Mouse (Mus musculus): ENCODE measurements around the gene Arhgef12. TPM values are rescaled to one million over a fixed set of nuclear protein-coding genes. Genes with fewer than 3 reads are reported as not detected.

The Arhgef12 gene
- polyA plus RNA-seq, 1 experiment = 7.4 TPM

DNA sequence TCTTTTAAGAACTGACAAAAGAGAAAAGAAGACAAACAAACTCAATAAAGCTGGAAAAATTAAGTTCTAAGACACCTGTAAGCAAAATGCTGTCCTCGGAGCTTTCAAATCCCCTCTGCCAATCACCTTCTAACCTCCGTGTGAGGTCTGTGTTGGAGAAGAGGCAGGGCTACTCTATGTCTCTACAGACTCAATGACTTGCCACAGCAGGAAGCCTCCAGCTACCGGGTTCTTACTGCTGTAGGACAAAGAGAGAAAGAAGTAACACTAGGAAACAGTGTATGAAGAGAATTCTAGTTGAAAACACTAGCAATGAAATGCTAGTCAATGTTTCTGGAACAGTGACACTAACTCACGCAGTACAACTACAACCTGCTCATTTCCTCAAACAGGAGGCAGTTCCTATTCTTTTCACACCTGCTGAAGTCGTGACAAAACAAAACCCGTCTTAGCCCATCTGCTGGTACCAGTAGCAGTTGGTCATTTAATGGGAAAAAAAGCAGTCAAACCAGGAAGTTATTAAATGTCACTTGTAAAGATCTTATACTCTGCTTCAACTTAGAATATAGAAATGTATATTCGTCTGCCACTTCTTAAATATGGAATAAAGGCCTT, 23.5 kb downstream of the Arhgef12 start:
- H3K27ac ChIP-seq (ENCODE audit: insufficient read depth, low read depth, low read length) = no peak overlapping the region
- no peaks in the 10 kb centered on the region for H3K36me3 ChIP-seq (ENCODE audit: control insufficient read depth, insufficient read depth, low read length)
- no peak for TF ChIP-seq CTCF (IDR thresholded peaks at IDR 0.05; ENCODE audit: extremely low read depth, insufficient read length, insufficient replicate concordance, low read depth, low read length)
- TF ChIP-seq POLR2A (IDR thresholded peaks at IDR 0.05; ENCODE audit: low read depth, low read length) = no peak
- 0 out of 2 replicates have a peak, but pooled peaks cover 3% of the 10 kb centered on the region for H3K4me1 ChIP-seq (ENCODE audit: control insufficient read depth, insufficient read depth, insufficient read length, low read length)
- no peaks in the 10 kb centered on the region for H3K27me3 ChIP-seq (ENCODE audit: control insufficient read depth, insufficient read depth, low read length)
- no peak overlapping the region for H3K4me3 ChIP-seq (ENCODE audit: low read depth, low read length)
- 66% methylated on average over 7 of the region's 7 CpGs for WGBS

GRCm38 (mm10) chr9:43078711-43079110, 28.3 kb downstream of the Arhgef12 start:
- 87% methylated on average over 3 of the region's 3 CpGs for WGBS
- H3K36me3 ChIP-seq (ENCODE audit: control insufficient read depth, insufficient read depth, low read length) = no peaks in the 10 kb centered on the region
- H3K4me1 ChIP-seq (ENCODE audit: control insufficient read depth, insufficient read depth, insufficient read length, low read length) = 0 out of 2 replicates have a peak, but pooled peaks cover 1% of the 10 kb centered on the region
- no peak overlapping the region for H3K4me3 ChIP-seq (ENCODE audit: low read depth, low read length)
- H3K27ac ChIP-seq (ENCODE audit: insufficient read depth, low read depth, low read length) = no peak overlapping the region
- no peaks in the 10 kb centered on the region for H3K27me3 ChIP-seq (ENCODE audit: control insufficient read depth, insufficient read depth, low read length)
- TF ChIP-seq POLR2A (IDR thresholded peaks at IDR 0.05; ENCODE audit: low read depth, low read length) (no peak), CTCF (IDR thresholded peaks at IDR 0.05; ENCODE audit: extremely low read depth, insufficient read length, insufficient replicate concordance, low read depth, low read length) (no peak)

- no peak for TF ChIP-seq POLR2A (IDR thresholded peaks at IDR 0.05; ENCODE audit: low read depth, low read length)
- TF ChIP-seq CTCF (IDR thresholded peaks at IDR 0.05; ENCODE audit: extremely low read depth, insufficient read length, insufficient replicate concordance, low read depth, low read length) = no peak
- 64% methylated on average over 7 of the region's 7 CpGs for WGBS
- no peak overlapping the region for H3K27ac ChIP-seq (ENCODE audit: insufficient read depth, low read depth, low read length)
- H3K4me1 ChIP-seq (ENCODE audit: control insufficient read depth, insufficient read depth, insufficient read length, low read length) = 0 out of 2 replicates have a peak, but pooled peaks cover 1% of the 10 kb centered on the region
- H3K4me3 ChIP-seq (ENCODE audit: low read depth, low read length) = no peak overlapping the region
- no peaks in the 10 kb centered on the region for H3K36me3 ChIP-seq (ENCODE audit: control insufficient read depth, insufficient read depth, low read length)
- no peaks in the 10 kb centered on the region for H3K27me3 ChIP-seq (ENCODE audit: control insufficient read depth, insufficient read depth, low read length)
These were observed 30.9 kb downstream of the Arhgef12 start for GRCm38 (mm10) chr9:43076163-43076562.

DNA sequence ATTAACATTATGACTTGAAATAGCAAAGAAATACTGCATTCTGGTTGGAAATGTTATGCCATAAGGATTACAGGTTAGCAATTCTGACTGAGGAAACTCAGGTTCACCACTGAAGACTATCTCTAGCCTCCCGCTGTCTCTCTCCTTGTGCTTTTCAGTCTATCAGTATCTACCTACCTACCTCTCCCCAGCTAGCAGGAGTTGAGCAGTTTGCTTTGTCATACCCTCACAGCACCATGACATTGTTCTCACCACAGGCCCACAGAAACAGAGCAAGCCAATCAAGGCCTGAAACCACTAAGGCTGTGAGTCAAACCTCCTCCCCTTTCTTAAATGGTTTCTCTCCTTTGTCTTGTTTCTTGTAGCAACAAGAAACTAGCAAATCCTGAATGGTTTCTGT, 32.4 kb downstream of the Arhgef12 start:
- WGBS = 100% methylated on average over 1 of the region's 1 CpGs
- Histone ChIP-seq H3K4me1 (ENCODE audit: control insufficient read depth, insufficient read depth, insufficient read length, low read length) (no peaks in the 10 kb centered on the region), H3K27me3 (ENCODE audit: control insufficient read depth, insufficient read depth, low read length) (no peaks in the 10 kb centered on the region), H3K4me3 (ENCODE audit: low read depth, low read length) (no peak overlapping the region), H3K27ac (ENCODE audit: insufficient read depth, low read depth, low read length) (no peak overlapping the region), H3K36me3 (ENCODE audit: control insufficient read depth, insufficient read depth, low read length) (no peaks in the 10 kb centered on the region)
- no peak for TF ChIP-seq POLR2A (IDR thresholded peaks at IDR 0.05; ENCODE audit: low read depth, low read length)
- TF ChIP-seq CTCF (IDR thresholded peaks at IDR 0.05; ENCODE audit: extremely low read depth, insufficient read length, insufficient replicate concordance, low read depth, low read length) = no peak

DNA sequence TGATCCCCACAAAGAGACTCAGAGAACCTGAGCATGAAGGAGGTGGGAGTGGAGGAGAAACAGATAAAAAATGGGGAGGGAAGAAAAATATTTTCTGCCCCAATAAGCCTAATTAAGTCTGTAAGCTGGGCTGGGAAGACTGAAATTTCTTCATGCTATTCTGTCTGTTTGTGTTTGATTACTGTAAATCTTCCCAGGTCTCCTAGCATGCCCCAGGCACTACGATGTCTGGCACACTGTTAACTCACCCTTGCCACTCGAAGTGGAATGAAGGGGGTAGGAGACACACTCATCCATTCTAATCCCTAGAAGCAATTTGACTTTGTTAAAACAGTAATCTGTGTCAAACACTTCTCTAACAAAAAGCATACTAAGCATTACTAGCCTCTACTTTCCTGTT, 35.3 kb downstream of the Arhgef12 start:
- Histone ChIP-seq H3K27me3 (ENCODE audit: control insufficient read depth, insufficient read depth, low read length) (no peaks in the 10 kb centered on the region), H3K4me1 (ENCODE audit: control insufficient read depth, insufficient read depth, insufficient read length, low read length) (peaks cover 2% of the 10 kb centered on the region; the same call in 1 of the 2 replicates), H3K4me3 (ENCODE audit: low read depth, low read length) (no peak overlapping the region), H3K27ac (ENCODE audit: insufficient read depth, low read depth, low read length) (no peak overlapping the region), H3K36me3 (ENCODE audit: control insufficient read depth, insufficient read depth, low read length) (no peaks in the 10 kb centered on the region)
- TF ChIP-seq POLR2A (IDR thresholded peaks at IDR 0.05; ENCODE audit: low read depth, low read length) (no peak), CTCF (IDR thresholded peaks at IDR 0.05; ENCODE audit: extremely low read depth, insufficient read length, insufficient replicate concordance, low read depth, low read length) (no peak)
- WGBS = 80% methylated on average over 2 of the region's 2 CpGs

- Histone ChIP-seq H3K4me1 (ENCODE audit: control insufficient read depth, insufficient read depth, insufficient read length, low read length) (peaks cover 2% of the 10 kb centered on the region; the same call in 1 of the 2 replicates), H3K36me3 (ENCODE audit: control insufficient read depth, insufficient read depth, low read length) (no peaks in the 10 kb centered on the region), H3K27ac (ENCODE audit: insufficient read depth, low read depth, low read length) (no peak overlapping the region), H3K27me3 (ENCODE audit: control insufficient read depth, insufficient read depth, low read length) (no peaks in the 10 kb centered on the region), H3K4me3 (ENCODE audit: low read depth, low read length) (no peak overlapping the region)
- no peak for TF ChIP-seq POLR2A (IDR thresholded peaks at IDR 0.05; ENCODE audit: low read depth, low read length)
- TF ChIP-seq CTCF (IDR thresholded peaks at IDR 0.05; ENCODE audit: extremely low read depth, insufficient read length, insufficient replicate concordance, low read depth, low read length) = no peak
- WGBS = 55% methylated on average over 4 of the region's 4 CpGs
These were observed 35.9 kb downstream of the Arhgef12 start for GRCm38 (mm10) chr9:43071176-43071575.

GRCm38 (mm10) chr9:43070566-43070965, 36.5 kb downstream of the Arhgef12 start:
- TF ChIP-seq POLR2A (IDR thresholded peaks at IDR 0.05; ENCODE audit: low read depth, low read length) = no peak
- TF ChIP-seq CTCF (IDR thresholded peaks at IDR 0.05; ENCODE audit: extremely low read depth, insufficient read length, insufficient replicate concordance, low read depth, low read length) = no peak
- no peak overlapping the region for H3K27ac ChIP-seq (ENCODE audit: insufficient read depth, low read depth, low read length)
- no peaks in the 10 kb centered on the region for H3K27me3 ChIP-seq (ENCODE audit: control insufficient read depth, insufficient read depth, low read length)
- peaks cover 2% of the 10 kb centered on the region; the same call in 1 of the 2 replicates for H3K4me1 ChIP-seq (ENCODE audit: control insufficient read depth, insufficient read depth, insufficient read length, low read length)
- H3K4me3 ChIP-seq (ENCODE audit: low read depth, low read length) = no peak overlapping the region
- 87% methylated on average over 4 of the region's 4 CpGs for whole genome bisulfite sequencing
- no peaks in the 10 kb centered on the region for H3K36me3 ChIP-seq (ENCODE audit: control insufficient read depth, insufficient read depth, low read length)
